Comparison of ENCODE assay signal across 8 mouse cellular contexts in the genomic region with DNA sequence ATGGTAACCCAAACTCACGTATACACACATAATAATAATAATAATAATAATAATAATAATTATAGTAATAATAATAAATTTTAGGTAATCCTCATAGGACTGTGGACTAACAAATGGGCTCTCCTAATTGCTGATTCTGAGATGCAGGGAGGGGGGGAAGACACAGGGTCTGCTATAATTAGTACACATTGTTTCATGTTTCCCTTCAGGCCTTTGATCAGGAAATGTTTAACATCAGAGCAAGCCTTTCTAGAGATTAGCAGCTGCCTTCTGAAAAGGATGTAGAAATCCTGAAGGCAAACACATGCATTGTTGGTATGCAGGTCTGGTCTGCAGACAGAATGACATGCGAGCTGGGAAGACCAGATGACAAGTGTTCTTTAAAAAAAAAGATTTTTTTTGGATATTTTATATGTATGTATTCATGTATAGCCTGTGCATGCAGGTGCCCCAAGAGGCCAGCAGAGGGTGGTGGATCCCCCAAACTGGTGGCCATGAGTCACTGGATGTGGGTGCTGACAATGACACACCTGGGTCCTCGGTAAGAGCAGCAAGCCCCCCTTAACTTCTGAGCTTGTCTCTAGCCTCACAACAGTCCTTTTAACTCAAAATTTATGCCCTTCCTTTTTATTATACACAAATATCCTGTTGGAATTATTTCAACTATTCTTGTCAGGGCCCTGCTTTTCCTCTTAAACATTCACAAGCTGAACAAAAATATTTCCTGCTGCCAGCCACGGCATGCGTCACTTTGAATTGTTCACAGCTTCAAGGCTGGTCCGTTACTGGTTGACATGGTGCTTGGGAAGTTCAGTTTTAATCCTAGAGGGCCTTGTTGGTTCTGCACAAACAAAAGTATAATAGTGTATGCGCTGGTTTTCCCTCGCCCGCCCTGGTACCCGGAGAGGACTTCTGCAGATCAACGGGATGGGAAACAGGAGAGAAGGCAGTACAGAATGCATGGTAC.
DNase-seq lines count a peak whose midpoint lies in the region; ATAC-seq lines count a peak whose summit lies in the region.
"Had no signal": no experiment of that assay in that cellular context is flagged by ENCODE, and none has a peak within 500 bp of the region (broad histone marks: within the 10 kb centered on the region; RNA-seq: fewer than 3 reads in every experiment).

No protein-coding gene starts in this region.

- no peak overlapping the region for H3K4me2 ChIP-seq in neural tube, embryonic 13.5 days
- H3K4me2 ChIP-seq in neural tube, embryonic 15.5 days = no peak overlapping the region
- no peak overlapping the region for H3K4me2 ChIP-seq in forebrain, embryonic 12.5 days
- H3K4me2 ChIP-seq in stomach, embryonic 14.5 days (replicated peaks; ENCODE audit: low read depth, low read length) = no peak overlapping the region

- no peaks in the 10 kb centered on the region for H3K27me3 ChIP-seq in neural tube, embryonic 13.5 days
- H3K27me3 ChIP-seq in neural tube, embryonic 15.5 days (replicated peaks) = no peaks in the 10 kb centered on the region
- H3K27me3 ChIP-seq in forebrain, embryonic 12.5 days = no peaks in the 10 kb centered on the region
- no peaks in the 10 kb centered on the region for H3K27me3 ChIP-seq in stomach, embryonic 14.5 days (ENCODE audit: control insufficient read depth, insufficient read depth, low read length)

- no peak overlapping the region for H3K4me3 ChIP-seq in neural tube, embryonic 13.5 days
- H3K4me3 ChIP-seq in neural tube, embryonic 15.5 days (replicated peaks) = no peak overlapping the region
- no peak overlapping the region for H3K4me3 ChIP-seq in forebrain, embryonic 12.5 days (replicated peaks)
- H3K4me3 ChIP-seq in stomach, embryonic 14.5 days (ENCODE audit: low read depth, low read length) = no peak overlapping the region
- H3K4me3 ChIP-seq: erythroblast, embryonic 14.5 days had no signal

- H3K36me3 ChIP-seq in neural tube, embryonic 13.5 days = no peaks in the 10 kb centered on the region
- H3K36me3 ChIP-seq in neural tube, embryonic 15.5 days = no peaks in the 10 kb centered on the region
- H3K36me3 ChIP-seq in forebrain, embryonic 12.5 days (replicated peaks) = no peaks in the 10 kb centered on the region
- H3K36me3 ChIP-seq in stomach, embryonic 14.5 days (ENCODE audit: control insufficient read depth, insufficient read depth, low read length) = no peaks in the 10 kb centered on the region

- no peak for ATAC-seq in neural tube, embryonic 13.5 days (ENCODE audit: low read depth)
- no peak; the same call in 1 of the 2 replicates for ATAC-seq in neural tube, embryonic 15.5 days (ENCODE audit: low FRiP score)
- ATAC-seq in forebrain, embryonic 12.5 days (ENCODE audit: low FRiP score) = peak; percentile 66
- no peak for ATAC-seq in stomach, embryonic 14.5 days (ENCODE audit: insufficient number of reproducible peaks, insufficient read depth, low FRiP score, low read depth)

- 76% methylated on average over 11 of the region's 11 CpGs for WGBS in neural tube, embryonic 13.5 days
- 69% methylated on average over 11 of the region's 11 CpGs for WGBS in neural tube, embryonic 15.5 days
- WGBS in forebrain, embryonic 12.5 days = 75% methylated on average over 11 of the region's 11 CpGs
- WGBS in stomach, embryonic 14.5 days = 61% methylated on average over 11 of the region's 11 CpGs

- H3K27ac ChIP-seq in neural tube, embryonic 13.5 days (replicated peaks) = peak overlapping the region; percentile 49; the same call in 1 of the 2 replicates
- H3K27ac ChIP-seq in neural tube, embryonic 15.5 days (replicated peaks) = no peak overlapping the region
- no peak overlapping the region for H3K27ac ChIP-seq in forebrain, embryonic 12.5 days
- peak overlapping the region; percentile 22; the same call in 1 of the 2 replicates for H3K27ac ChIP-seq in stomach, embryonic 14.5 days (ENCODE audit: low read length)

- H3K4me1 ChIP-seq in neural tube, embryonic 13.5 days (replicated peaks) = peaks cover 12% of the 10 kb centered on the region
- H3K4me1 ChIP-seq in neural tube, embryonic 15.5 days = peaks cover 4% of the 10 kb centered on the region
- peaks cover 7% of the 10 kb centered on the region for H3K4me1 ChIP-seq in forebrain, embryonic 12.5 days
- no peaks in the 10 kb centered on the region for H3K4me1 ChIP-seq in stomach, embryonic 14.5 days (ENCODE audit: control insufficient read depth, insufficient read depth, low read length)

- no peak overlapping the region for H3K9ac ChIP-seq in neural tube, embryonic 13.5 days
- H3K9ac ChIP-seq in neural tube, embryonic 15.5 days (replicated peaks) = no peak overlapping the region
- no peak overlapping the region for H3K9ac ChIP-seq in forebrain, embryonic 12.5 days
- no peak overlapping the region for H3K9ac ChIP-seq in stomach, embryonic 14.5 days (replicated peaks; ENCODE audit: low read depth, low read length)

- no peaks in the 10 kb centered on the region for H3K9me3 ChIP-seq in neural tube, embryonic 13.5 days
- H3K9me3 ChIP-seq in neural tube, embryonic 15.5 days (replicated peaks) = no peaks in the 10 kb centered on the region
- no peaks in the 10 kb centered on the region for H3K9me3 ChIP-seq in forebrain, embryonic 12.5 days
- H3K9me3 ChIP-seq in stomach, embryonic 14.5 days (ENCODE audit: control insufficient read depth, low read depth, low read length) = no peaks in the 10 kb centered on the region

- peak; percentile 23 to 54 for DNase-seq in kidney, postnatal 25 days
- DNase-seq in MN1 (ENCODE audit: low spot score) = no peak
- no peak for DNase-seq in layer of hippocampus, postnatal 14 days (ENCODE audit: low spot score in 2 of 2)

Comparison
In these comparisons a context has a peak if more than half of its experiments do, and no peak if none do; other contexts are left out.
1. H3K27ac ChIP-seq: peak in neural tube, embryonic 13.5 days (single experiment) and stomach, embryonic 14.5 days (single experiment); none in neural tube, embryonic 15.5 days (single experiment) and forebrain, embryonic 12.5 days (single experiment).
2. DNase-seq: peak in kidney, postnatal 25 days (2 of 2); none in MN1 (single experiment) and layer of hippocampus, postnatal 14 days (0 of 2).